Mouse (Mus musculus) 3T3-L1 (cell line): ENCODE measurements around the gene Cd19.
A peak's percentile ranks its signal among the peaks of the same experiment; 100 is the strongest.

Experiments used
- DNase-seq: peaks from one replicate; pipeline ENCODE4 v3.0.0-alpha.2; 2015; ENCODE audit warnings: low read depth, low spot score

The Cd19 gene

DNA sequence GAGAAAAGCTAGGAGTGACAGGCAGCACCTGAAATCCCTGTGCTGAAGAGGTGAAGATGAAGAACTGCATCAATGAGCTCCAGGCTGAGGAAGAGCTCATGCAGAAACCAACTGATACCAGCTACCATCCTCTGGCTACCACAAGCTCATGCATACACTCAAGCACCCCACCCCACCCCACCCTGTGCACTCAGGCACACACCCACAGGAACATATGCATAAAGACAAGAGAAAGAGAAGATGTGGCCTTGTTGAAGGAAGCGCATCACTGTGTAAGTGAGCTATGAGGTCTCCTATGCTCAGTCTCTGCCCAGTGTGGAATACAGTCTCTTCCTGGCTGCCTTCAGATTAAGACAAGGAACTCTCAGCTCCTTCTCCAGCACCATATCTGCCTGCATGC, 26.5 kb downstream of the Cd19 start:
- no peak for DNase-seq

DNA sequence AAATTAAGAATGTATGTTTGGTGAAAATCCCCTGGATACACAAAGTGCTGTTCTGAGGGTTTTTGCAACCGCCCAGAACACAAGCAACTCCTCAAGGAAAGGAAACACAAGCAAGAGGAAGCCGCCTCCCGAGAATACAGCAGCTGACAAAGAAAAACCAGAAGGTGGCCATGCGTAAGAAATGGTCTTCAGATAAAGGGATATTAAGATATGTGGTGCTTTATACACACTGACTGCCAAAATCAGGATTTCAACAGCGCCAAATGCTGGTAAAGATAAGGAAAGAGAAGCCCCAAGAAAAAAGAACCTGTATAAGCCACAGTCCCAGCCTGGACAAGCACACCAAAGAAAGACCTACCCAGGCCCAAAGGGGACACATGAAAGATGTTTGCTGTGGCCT, 31.1 kb downstream of the Cd19 start:
- no peak for DNase-seq

DNA sequence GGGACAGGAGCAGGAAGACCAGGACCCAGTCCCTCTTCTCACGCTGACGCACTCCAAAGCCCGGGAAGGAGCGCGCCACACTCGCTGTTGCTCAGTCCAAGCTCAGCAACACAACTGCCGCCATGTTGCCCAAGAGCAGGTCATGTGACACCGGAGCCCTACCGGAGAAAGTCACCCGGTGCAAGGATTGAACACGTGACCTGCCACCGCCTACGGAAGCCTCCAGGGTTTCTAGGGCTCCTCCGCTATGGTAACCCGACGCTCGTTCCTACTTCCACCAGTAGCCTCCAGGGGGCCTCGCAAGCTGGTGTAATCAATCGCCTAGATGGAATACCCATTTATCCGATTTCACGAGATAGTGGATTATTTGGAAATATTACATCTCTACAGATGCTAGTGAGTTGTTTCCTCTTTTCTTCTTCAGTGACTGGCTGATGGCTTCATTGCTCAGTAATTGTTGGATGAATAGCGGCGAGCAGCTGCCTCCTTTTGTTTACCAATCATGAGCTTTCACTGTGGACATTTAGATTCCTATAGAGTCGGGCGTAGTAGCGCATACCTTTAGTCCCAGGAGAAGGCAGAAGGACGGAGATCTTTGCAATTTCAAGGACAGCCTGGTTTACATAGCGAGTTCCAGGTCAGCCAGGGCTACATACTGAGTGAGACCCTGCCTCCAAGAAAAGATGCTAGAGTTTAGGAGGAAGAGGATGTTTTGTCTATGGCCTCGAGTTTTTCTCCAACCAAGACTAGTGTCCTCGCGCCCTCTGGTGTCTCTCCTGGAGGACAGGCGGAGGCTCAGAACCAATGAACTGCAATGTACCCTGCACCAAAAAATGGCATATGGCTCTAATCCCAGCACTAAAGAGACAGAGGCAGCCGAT, 37.2 kb downstream of the Cd19 start, which contains the start of gene Spns1:
Spns1 (minus strand) TSS at position 173 of the 881 bp plus-strand sequence.
- DNase-seq = peak; percentile 97

GRCm38 (mm10) chr7:126376903-126377277, 37.8 kb downstream of the Cd19 start:
- DNase-seq = no peak

- no peak for DNase-seq
These were observed 39.7 kb downstream of the Cd19 start for GRCm38 (mm10) chr7:126375012-126375411.

DNA sequence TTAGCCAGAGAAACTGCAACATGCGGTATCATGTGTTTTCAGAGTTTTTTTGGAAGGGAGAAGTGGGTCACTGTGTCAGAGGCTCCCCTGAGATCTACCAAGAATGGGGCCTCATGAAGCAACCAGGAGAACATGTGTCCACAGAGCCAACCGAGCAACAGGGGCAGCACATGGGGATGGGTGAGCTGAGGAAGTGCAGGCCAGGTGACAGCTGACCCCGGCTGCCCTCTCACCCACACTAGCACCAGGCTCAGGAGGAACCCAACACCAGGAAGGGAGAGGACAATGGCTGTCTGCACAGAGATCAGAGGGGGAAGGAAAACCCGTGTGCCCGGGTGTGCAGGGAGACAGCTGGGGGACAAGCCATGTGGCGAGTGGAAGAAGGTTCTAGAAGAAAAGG, 40.2 kb downstream of the Cd19 start:
- DNase-seq = no peak

GRCm38 (mm10) chr7:126373007-126373406, 41.7 kb downstream of the Cd19 start:
- no peak for DNase-seq

GRCm38 (mm10) chr7:126369393-126369792, 45.3 kb downstream of the Cd19 start, which contains the start of gene Lat:
Lat (minus strand) TSS chr7:126369570.
- DNase-seq = no peak

- DNase-seq = no peak
These were observed 46.3 kb downstream of the Cd19 start for GRCm38 (mm10) chr7:126368367-126368766.

- no peak for DNase-seq
These were observed 47.1 kb downstream of the Cd19 start for GRCm38 (mm10) chr7:126367636-126368035.

DNA sequence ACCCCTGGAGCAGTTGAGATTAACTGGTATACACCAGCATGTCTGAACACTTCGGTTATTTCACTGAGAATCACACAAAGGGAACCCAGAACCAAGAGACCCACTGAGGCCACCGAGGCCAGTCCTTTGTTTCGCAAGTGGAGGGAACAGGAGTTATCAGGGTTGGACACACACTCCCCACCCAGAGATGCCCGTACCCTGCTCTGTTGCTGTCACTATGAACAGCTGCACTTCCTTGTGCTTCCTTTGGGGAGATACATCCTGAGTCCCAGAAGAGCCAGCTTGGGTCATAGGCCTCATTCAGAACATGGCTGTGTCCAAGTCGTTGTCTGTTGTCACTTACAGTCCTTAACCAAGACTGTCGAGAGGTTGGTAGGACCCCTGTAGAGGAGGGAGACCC, 51.7 kb downstream of the Cd19 start:
- no peak for DNase-seq

DNA sequence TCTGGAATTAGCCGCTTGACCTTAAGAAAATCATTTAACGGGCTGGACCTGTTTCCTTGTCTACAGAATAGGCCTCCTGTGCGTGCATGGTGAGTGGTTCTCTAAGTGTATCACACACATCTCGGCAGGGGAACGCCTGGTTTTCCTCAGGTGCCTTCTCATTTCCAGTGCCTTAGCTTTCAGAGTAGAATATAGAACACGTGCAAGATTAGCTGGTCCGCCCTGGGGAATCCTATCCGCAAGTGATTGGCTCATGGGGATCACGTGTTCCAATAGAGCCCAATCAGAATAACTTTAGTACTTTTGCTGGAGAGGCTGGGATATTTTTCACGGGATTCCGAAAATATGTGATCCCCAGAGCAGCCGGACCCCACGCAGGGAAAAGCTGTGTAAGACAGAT, 55.6 kb downstream of the Cd19 start:
- DNase-seq = no peak
